Mouse (Mus musculus): ENCODE measurements around the gene Ptpn6. TPM values are rescaled to one million over a fixed set of nuclear protein-coding genes. Genes with fewer than 3 reads are reported as not detected.

Gene Ptpn6
- polyA plus RNA-seq, 1 experiment from 2014 or later, result 19.8 TPM

GRCm38 (mm10) chr6:124767920-124768703, 29.6 kb upstream of the Ptpn6 start:
- no peaks in the 10 kb centered on the region for H3K36me3 ChIP-seq
- H3K4me3 ChIP-seq (replicated peaks), result peak overlapping the region; percentile 56; the same call in 1 of the 2 replicates
- H3K27me3 ChIP-seq (replicated peaks), result peaks cover 7% of the 10 kb centered on the region; the same call in 1 of the 2 replicates
- no peaks in the 10 kb centered on the region for H3K9me3 ChIP-seq
- ATAC-seq (ENCODE audit: insufficient read depth, low FRiP score, low read depth), result 0 out of 2 replicates have a peak, but pooled peaks have one; percentile 33
- WGBS, result 37% methylated on average over 19 of the region's 19 CpGs
- peaks cover 18% of the 10 kb centered on the region for H3K4me1 ChIP-seq
- H3K9ac ChIP-seq, result no peak overlapping the region
- H3K4me2 ChIP-seq, result peak overlapping the region; percentile 95
- H3K27ac ChIP-seq, result no peak overlapping the region

GRCm38 (mm10) chr6:124767536-124767919, 29.0 kb upstream of the Ptpn6 start:
- WGBS, result 59% methylated on average over 4 of the region's 4 CpGs

DNA sequence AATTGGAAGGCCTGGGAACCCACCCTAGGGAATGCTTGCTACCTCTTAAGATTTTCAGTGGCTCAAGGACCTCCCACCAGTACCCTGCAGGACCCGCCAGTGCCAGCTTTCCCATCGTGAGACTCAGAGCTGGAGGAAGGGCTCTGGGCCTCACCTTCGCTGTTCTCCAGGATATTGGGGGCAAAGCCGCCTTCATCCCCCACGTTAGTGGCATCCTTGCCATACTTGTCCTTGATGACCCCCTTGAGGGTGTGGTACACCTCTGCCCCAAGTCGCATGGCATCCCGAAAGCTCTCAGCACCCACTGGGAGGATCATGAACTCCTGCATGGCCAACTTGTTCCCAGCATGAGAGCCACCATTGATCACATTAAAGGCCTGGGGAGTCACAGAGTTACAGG, 27.4 kb upstream of the Ptpn6 start:
- ATAC-seq (ENCODE audit: insufficient read depth, low FRiP score, low read depth), result no peak
- no peak overlapping the region for H3K4me2 ChIP-seq
- H3K4me1 ChIP-seq, result peaks cover 18% of the 10 kb centered on the region
- H3K9me3 ChIP-seq, result no peaks in the 10 kb centered on the region
- no peak overlapping the region for H3K27ac ChIP-seq
- H3K4me3 ChIP-seq (replicated peaks), result no peak overlapping the region
- H3K9ac ChIP-seq, result no peak overlapping the region
- H3K36me3 ChIP-seq, result no peaks in the 10 kb centered on the region
- WGBS, result 86% methylated on average over 7 of the region's 7 CpGs
- H3K27me3 ChIP-seq (replicated peaks), result peaks cover 7% of the 10 kb centered on the region; the same call in 1 of the 2 replicates

More at GRCm38 (mm10) chr6:124767536-124767919, 29.0 kb upstream of the Ptpn6 start:
- no peaks in the 10 kb centered on the region for H3K36me3 ChIP-seq
- H3K4me1 ChIP-seq, result peaks cover 18% of the 10 kb centered on the region
- H3K4me3 ChIP-seq (replicated peaks), result no peak overlapping the region
- peaks cover 7% of the 10 kb centered on the region; the same call in 1 of the 2 replicates for H3K27me3 ChIP-seq (replicated peaks)
- H3K9me3 ChIP-seq, result no peaks in the 10 kb centered on the region
- no peak overlapping the region for H3K4me2 ChIP-seq
- H3K9ac ChIP-seq, result no peak overlapping the region
- no peak overlapping the region for H3K27ac ChIP-seq
- ATAC-seq (ENCODE audit: insufficient read depth, low FRiP score, low read depth), result no peak

DNA sequence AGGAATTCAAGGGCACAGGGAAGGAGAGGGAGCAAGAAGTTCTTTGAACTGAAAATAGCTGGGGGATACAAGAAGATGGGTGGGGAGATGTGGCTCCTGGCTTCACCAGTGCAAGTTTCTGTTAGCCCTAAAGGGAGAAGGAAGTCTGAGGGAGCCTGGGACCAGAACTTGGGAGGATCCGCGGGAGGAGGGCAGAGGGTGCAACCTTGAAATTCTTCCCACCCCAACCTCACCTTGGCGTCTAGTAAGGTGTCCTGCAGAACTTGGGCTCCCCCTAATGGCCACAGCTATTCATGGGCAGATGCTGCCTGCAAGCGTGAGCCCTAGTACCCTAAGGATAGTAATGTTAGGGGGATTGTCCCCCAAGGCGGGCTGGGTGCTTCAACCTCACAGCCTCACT, 20.7 kb upstream of the Ptpn6 start:
- Histone ChIP-seq H3K9me3 (no peaks in the 10 kb centered on the region), H3K4me1 (peaks cover 42% of the 10 kb centered on the region), H3K27me3 (replicated peaks) (no peaks in the 10 kb centered on the region), H3K4me2 (peak overlapping the region; percentile 61), H3K9ac (no peak overlapping the region), H3K27ac (peak overlapping the region; percentile 96), H3K4me3 (replicated peaks) (no peak overlapping the region; the same call in 1 of the 2 replicates), H3K36me3 (no peaks in the 10 kb centered on the region)
- 3% methylated on average over 5 of the region's 5 CpGs for WGBS
- peak; percentile 2; the same call in 1 of the 2 replicates for ATAC-seq (ENCODE audit: insufficient read depth, low FRiP score, low read depth)

- Histone ChIP-seq H3K4me1 (peaks cover 46% of the 10 kb centered on the region), H3K36me3 (no peaks in the 10 kb centered on the region), H3K4me2 (peak overlapping the region; percentile 61), H3K4me3 (replicated peaks) (no peak overlapping the region; the same call in 1 of the 2 replicates), H3K9me3 (no peaks in the 10 kb centered on the region), H3K9ac (no peak overlapping the region), H3K27me3 (replicated peaks) (no peaks in the 10 kb centered on the region), H3K27ac (peak overlapping the region; percentile 96)
- ATAC-seq (ENCODE audit: insufficient read depth, low FRiP score, low read depth), result no peak
- WGBS, result 48% methylated on average over 2 of the region's 2 CpGs
These were observed 20.3 kb upstream of the Ptpn6 start for GRCm38 (mm10) chr6:124758849-124759232.

GRCm38 (mm10) chr6:124757909-124758848, 19.7 kb upstream of the Ptpn6 start:
- peak overlapping the region; percentile 76; the same call in 1 of the 2 replicates for H3K9ac ChIP-seq
- H3K36me3 ChIP-seq, result no peaks in the 10 kb centered on the region
- peak overlapping the region; percentile 96 for H3K27ac ChIP-seq
- peak overlapping the region; percentile 75 for H3K4me3 ChIP-seq (replicated peaks)
- WGBS, result 25% methylated on average over 5 of the region's 5 CpGs
- no peaks in the 10 kb centered on the region for H3K9me3 ChIP-seq
- ATAC-seq (ENCODE audit: insufficient read depth, low FRiP score, low read depth), result peak; percentile 12; the same call in 1 of the 2 replicates
- H3K4me2 ChIP-seq, result peak overlapping the region; percentile 61
- peaks cover 49% of the 10 kb centered on the region for H3K4me1 ChIP-seq
- no peaks in the 10 kb centered on the region for H3K27me3 ChIP-seq (replicated peaks)

GRCm38 (mm10) chr6:124757351-124757880, 18.9 kb upstream of the Ptpn6 start:
- Histone ChIP-seq H3K4me1 (peaks cover 49% of the 10 kb centered on the region), H3K4me3 (replicated peaks) (peak overlapping the region; percentile 75), H3K9me3 (no peaks in the 10 kb centered on the region), H3K9ac (peak overlapping the region; percentile 76), H3K4me2 (peak overlapping the region; percentile 61), H3K36me3 (no peaks in the 10 kb centered on the region), H3K27me3 (replicated peaks) (no peaks in the 10 kb centered on the region), H3K27ac (peak overlapping the region; percentile 96)
- WGBS, result 7% methylated on average over 5 of the region's 5 CpGs
- no peak for ATAC-seq (ENCODE audit: insufficient read depth, low FRiP score, low read depth)

DNA sequence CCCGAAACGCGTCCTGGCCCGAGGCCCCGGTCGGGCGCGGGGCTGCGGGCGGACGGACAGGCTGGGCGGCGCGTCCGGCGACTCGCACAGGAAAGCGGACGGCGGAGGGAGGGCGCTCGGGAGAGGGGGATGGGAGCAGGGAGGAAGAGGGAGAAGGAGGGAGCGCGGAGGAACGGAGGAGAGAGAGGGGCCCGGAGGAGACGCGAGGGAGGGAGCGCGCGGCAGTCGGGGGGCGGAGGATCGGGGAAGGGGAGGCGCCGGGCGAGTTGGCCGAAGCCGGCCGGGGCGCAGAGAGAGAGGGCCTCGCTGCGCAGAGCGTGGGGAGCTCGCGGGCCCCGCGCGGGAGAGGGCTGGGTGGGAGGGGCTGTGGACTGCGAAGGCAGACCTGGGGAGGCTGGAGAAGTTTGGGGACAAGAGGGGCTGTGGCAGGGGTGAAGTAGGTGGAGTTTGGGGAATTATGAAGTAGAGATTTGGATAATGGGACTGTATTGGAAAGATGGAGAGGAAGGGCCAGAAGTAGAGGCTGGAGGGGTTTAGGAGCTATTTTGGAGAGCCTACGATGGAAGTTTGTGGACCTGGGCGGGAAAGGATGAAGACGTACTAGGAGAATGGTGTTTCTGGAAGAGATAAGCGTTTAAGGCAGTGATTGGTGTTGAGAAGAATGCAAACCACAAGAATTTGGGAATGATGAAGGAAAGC, 18.3 kb upstream of the Ptpn6 start:
- Histone ChIP-seq H3K36me3 (no peaks in the 10 kb centered on the region), H3K27me3 (replicated peaks) (no peaks in the 10 kb centered on the region), H3K9me3 (no peaks in the 10 kb centered on the region), H3K9ac (peak overlapping the region; percentile 76), H3K27ac (peak overlapping the region; percentile 96), H3K4me3 (replicated peaks) (peak overlapping the region; percentile 75), H3K4me1 (peaks cover 49% of the 10 kb centered on the region), H3K4me2 (peak overlapping the region; percentile 61)
- ATAC-seq (ENCODE audit: insufficient read depth, low FRiP score, low read depth), result peak; percentile 76
- WGBS, result 1% methylated on average over 46 of the region's 54 CpGs

- Histone ChIP-seq H3K9ac (peak within 1 kb of the TSS; percentile 76), H3K27ac (peak within 1 kb of the TSS; percentile 96), H3K9me3 (no peaks in the 10 kb centered on the region), H3K4me2 (peak within 1 kb of the TSS; percentile 61), H3K36me3 (no peaks in the 10 kb centered on the region), H3K4me3 (replicated peaks) (peak within 1 kb of the TSS; percentile 75), H3K27me3 (replicated peaks) (no peaks in the 10 kb centered on the region), H3K4me1 (peaks cover 49% of the 10 kb centered on the region)
- WGBS, result under 1% methylated on average over 51 of the region's 100 CpGs
- ATAC-seq (ENCODE audit: insufficient read depth, low FRiP score, low read depth), result peak; percentile 57; the same call in 1 of the 2 replicates
These were observed 17.5 kb upstream of the Ptpn6 start, which contains the start of the genes Gm45234 and Atn1 for GRCm38 (mm10) chr6:124755831-124756595. TSS of gene Gm45234 (minus strand) at chr6:124756021. TSS of gene Atn1 (minus strand) at chr6:124756524.

DNA sequence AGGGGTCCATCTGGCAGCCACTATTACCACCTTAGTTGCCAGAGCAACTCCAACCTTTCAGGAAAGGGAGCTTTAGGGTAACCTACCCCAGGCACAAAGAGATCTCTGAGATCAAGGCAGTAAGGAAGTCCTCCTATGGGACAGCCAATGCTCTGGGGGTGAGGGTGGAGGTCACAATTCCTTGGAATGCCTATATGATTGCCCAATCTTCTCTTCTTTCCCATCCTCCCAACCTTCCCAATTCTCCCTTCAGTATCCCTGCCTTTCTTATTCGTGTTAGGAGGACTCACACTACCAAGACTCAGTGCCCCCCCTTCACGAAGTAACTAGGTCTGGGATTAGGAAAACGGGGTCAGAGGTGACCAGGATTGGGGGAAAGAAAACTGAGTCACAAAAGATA, 16.8 kb upstream of the Ptpn6 start:
- H3K4me2 ChIP-seq, result peak overlapping the region; percentile 61
- peak overlapping the region; percentile 96 for H3K27ac ChIP-seq
- 8% methylated on average over 3 of the region's 3 CpGs for WGBS
- peaks cover 49% of the 10 kb centered on the region for H3K4me1 ChIP-seq
- no peaks in the 10 kb centered on the region for H3K9me3 ChIP-seq
- H3K36me3 ChIP-seq, result no peaks in the 10 kb centered on the region
- H3K9ac ChIP-seq, result peak overlapping the region; percentile 76
- no peaks in the 10 kb centered on the region for H3K27me3 ChIP-seq (replicated peaks)
- peak overlapping the region; percentile 75 for H3K4me3 ChIP-seq (replicated peaks)
- no peak for ATAC-seq (ENCODE audit: insufficient read depth, low FRiP score, low read depth)

All from stomach, embryonic 15.5 days (tissue).